Mouse (Mus musculus): ENCODE results near the gene Mdm2.

- TF ChIP-seq CTCF (IDR thresholded peaks at IDR 0.05; ENCODE audit: low read depth) (no peak), EP300 (IDR thresholded peaks at IDR 0.05; ENCODE audit: low read depth) (no peak)
Observed at GRCm38 (mm10) chr10:117746297-117746883, 35.8 kb upstream of the Mdm2 start, which contains the start of gene Slc35e3.
